In the genomic region with DNA sequence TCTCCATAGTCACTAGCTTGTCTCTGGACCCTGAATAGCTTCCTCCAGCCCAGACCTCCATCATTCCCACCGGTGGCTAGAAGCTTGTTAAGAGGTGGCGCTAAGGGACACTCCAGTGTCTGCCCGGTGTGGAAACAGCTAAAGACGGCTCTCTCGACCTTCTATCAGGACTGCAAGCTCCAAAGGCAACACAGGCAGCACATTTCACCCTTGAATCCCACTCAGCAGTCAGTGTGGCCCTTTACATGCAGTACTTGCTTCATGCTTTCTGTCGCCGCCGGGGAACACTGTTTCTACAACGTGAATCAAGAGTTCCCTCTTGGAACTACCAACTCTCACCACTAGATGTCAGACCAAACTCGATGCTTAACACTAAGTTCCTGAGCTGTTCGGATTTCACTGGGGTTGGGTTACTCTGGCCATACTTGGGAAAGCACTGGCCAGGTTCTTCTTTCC, we compare ENCODE assay signal across 8 mouse cellular contexts. TPM values are rescaled to one million over a fixed set of nuclear protein-coding genes. Genes with fewer than 3 reads are reported as not detected.
DNase-seq lines count a peak whose midpoint lies in the region; ATAC-seq and TF ChIP-seq lines count a peak whose summit lies in the region.

No protein-coding gene starts in this region.

- H3K36me3 ChIP-seq in forebrain, embryonic 12.5 days (replicated peaks), result no peaks in the 10 kb centered on the region
- no peaks in the 10 kb centered on the region for H3K36me3 ChIP-seq in liver, embryonic 14.5 days (replicated peaks; ENCODE audit: control insufficient read depth, insufficient read depth, low read depth)
- H3K36me3 ChIP-seq in neural tube, embryonic 12.5 days, result no peaks in the 10 kb centered on the region

- ATAC-seq in cerebellum, adult (ENCODE audit: insufficient number of reproducible peaks, low FRiP score, low TSS enrichment), result peak; percentile 91
- peak; percentile 88 for ATAC-seq in forebrain, embryonic 12.5 days (ENCODE audit: low FRiP score)
- ATAC-seq in liver, embryonic 14.5 days (ENCODE audit: insufficient read depth), result no peak; the same call in 1 of the 2 replicates
- ATAC-seq in neural tube, embryonic 12.5 days (ENCODE audit: low FRiP score, low read depth), result peak; percentile 69

- H3K4me1 ChIP-seq in forebrain, embryonic 12.5 days, result peaks cover 3% of the 10 kb centered on the region
- H3K4me1 ChIP-seq in liver, embryonic 14.5 days (replicated peaks; ENCODE audit: control insufficient read depth in 2 of 2, insufficient read depth in 2 of 2, low read length in 1 of 2), result no peaks in the 10 kb centered on the region
- H3K4me1 ChIP-seq in neural tube, embryonic 12.5 days, result no peaks in the 10 kb centered on the region

- intact Hi-C loops in heart, postnatal 14 days (cut with DNase I), result loop anchor here (1.0 to 5.0 kb wide), 3 partner anchors 286 to 926 kb away; no protein-coding TSS in a partner anchor

- no peak overlapping the region for H3K9ac ChIP-seq in forebrain, embryonic 12.5 days
- H3K9ac ChIP-seq in liver, embryonic 14.5 days (replicated peaks), result no peak overlapping the region
- no peak overlapping the region for H3K9ac ChIP-seq in neural tube, embryonic 12.5 days

- no peaks in the 10 kb centered on the region for H3K27me3 ChIP-seq in forebrain, embryonic 12.5 days
- no peaks in the 10 kb centered on the region for H3K27me3 ChIP-seq in liver, embryonic 14.5 days (ENCODE audit: control insufficient read depth, insufficient read depth, low read length)
- H3K27me3 ChIP-seq in neural tube, embryonic 12.5 days (replicated peaks), result no peaks in the 10 kb centered on the region

- TF ChIP-seq CTCF in liver, embryonic 14.5 days (IDR thresholded peaks at IDR 0.05; ENCODE audit: low read depth), result peak; percentile 74

- H3K4me3 ChIP-seq in forebrain, embryonic 12.5 days (replicated peaks), result no peak overlapping the region
- H3K4me3 ChIP-seq in liver, embryonic 14.5 days (ENCODE audit: insufficient read depth in 1 of 2, low read depth in 2 of 2, low read length in 2 of 2), result no peak overlapping the region
- H3K4me3 ChIP-seq in neural tube, embryonic 12.5 days, result no peak overlapping the region

- H3K9me3 ChIP-seq in forebrain, embryonic 12.5 days, result no peaks in the 10 kb centered on the region
- H3K9me3 ChIP-seq in liver, embryonic 14.5 days (ENCODE audit: control insufficient read depth, low read length), result no peaks in the 10 kb centered on the region
- no peaks in the 10 kb centered on the region for H3K9me3 ChIP-seq in neural tube, embryonic 12.5 days

- peak overlapping the region; percentile 47 for H3K4me2 ChIP-seq in forebrain, embryonic 12.5 days
- H3K4me2 ChIP-seq in liver, embryonic 14.5 days (ENCODE audit: low read depth), result no peak overlapping the region
- H3K4me2 ChIP-seq in neural tube, embryonic 12.5 days (replicated peaks), result peak overlapping the region; percentile 45

- DNase-seq in NIH3T3 (ENCODE audit: low read depth), result peak; percentile 90
- peak; percentile 38 to 81 for DNase-seq in heart, postnatal 14 days
- DNase-seq in large intestine, adult 2 months (ENCODE audit: low read depth, low spot score), result peak; percentile 52
- DNase-seq in liver, embryonic 14.5 days (ENCODE audit: low read depth in 3 of 3, low spot score in 3 of 3), result peak; percentile 22 to 24 (median 24)
- peak; percentile 10 for DNase-seq in thymus, postnatal 25 days

- H3K27ac ChIP-seq in forebrain, embryonic 12.5 days, result no peak overlapping the region
- no peak overlapping the region for H3K27ac ChIP-seq in liver, embryonic 14.5 days
- no peak overlapping the region for H3K27ac ChIP-seq in neural tube, embryonic 12.5 days

- no peak for TF ChIP-seq EP300 in liver, embryonic 14.5 days (IDR thresholded peaks at IDR 0.05; ENCODE audit: low read depth)

- WGBS in forebrain, embryonic 12.5 days, result 10% methylated on average over 11 of the region's 11 CpGs
- 13% methylated on average over 11 of the region's 11 CpGs for WGBS in large intestine, adult 2 months
- WGBS in liver, embryonic 14.5 days (ENCODE audit: insufficient replicate concordance), result 15% methylated on average over 11 of the region's 11 CpGs
- 14% methylated on average over 11 of the region's 11 CpGs for WGBS in neural tube, embryonic 12.5 days

RNA-seq across cellular contexts. Expression of gene Gm38100, which starts 16.2 kb away (rescaled TPM):
- polyA plus RNA-seq in forebrain, embryonic 12.5 days (2016; fragmentation: Nextera tagmentation; extraction: Ambion mirVana), result 0.10 and 0.51 TPM in 2 replicates
- not detected for total RNA-seq in heart, postnatal 14 days (2021)
- polyA plus RNA-seq in large intestine, adult 2 months (2012; rRNA removed), result not detected in 2 replicates
- polyA plus RNA-seq in liver, embryonic 14.5 days (2012; rRNA removed), result not detected in 2 replicates
- polyA plus RNA-seq in liver, embryonic 14.5 days (2014; fragmentation: Nextera tagmentation; extraction: Ambion mirVana), result not detected in 2 replicates
- not detected in 2 replicates for polyA plus RNA-seq in neural tube, embryonic 12.5 days (2016; fragmentation: Nextera tagmentation; extraction: Ambion mirVana)

RNA-seq across cellular contexts. Expression of gene Rbm8a2, which starts 42.6 kb away (rescaled TPM):
- polyA plus RNA-seq in forebrain, embryonic 12.5 days (2016; fragmentation: Nextera tagmentation; extraction: Ambion mirVana), result 0.85 and 1.00 TPM in 2 replicates
- not detected for total RNA-seq in heart, postnatal 14 days (2021)
- 0.10 TPM in 1 of 2 replicates, not detected in the other for polyA plus RNA-seq in large intestine, adult 2 months (2012; rRNA removed)
- 0.12 and 0.13 TPM in 2 replicates for polyA plus RNA-seq in liver, embryonic 14.5 days (2012; rRNA removed)
- polyA plus RNA-seq in liver, embryonic 14.5 days (2014; fragmentation: Nextera tagmentation; extraction: Ambion mirVana), result 0.37 and 0.39 TPM in 2 replicates
- 0.76 and 1.00 TPM in 2 replicates for polyA plus RNA-seq in neural tube, embryonic 12.5 days (2016; fragmentation: Nextera tagmentation; extraction: Ambion mirVana)

RNA-seq across cellular contexts. Expression of gene Exo1, which starts 55.9 kb away (rescaled TPM):
- 107 and 113 TPM in 2 replicates for polyA plus RNA-seq in forebrain, embryonic 12.5 days (2016; fragmentation: Nextera tagmentation; extraction: Ambion mirVana)
- total RNA-seq in heart, postnatal 14 days (2021), result 1 to 10 TPM; 1.1 to 2.2 TPM
- 0.87 and 2.0 TPM in 2 replicates for polyA plus RNA-seq in large intestine, adult 2 months (2012; rRNA removed)
- polyA plus RNA-seq in liver, embryonic 14.5 days (2012; rRNA removed), result 4.8 and 10.9 TPM in 2 replicates
- polyA plus RNA-seq in liver, embryonic 14.5 days (2014; fragmentation: Nextera tagmentation; extraction: Ambion mirVana), result 39.2 and 47.3 TPM in 2 replicates
- 47.1 and 52.4 TPM in 2 replicates for polyA plus RNA-seq in neural tube, embryonic 12.5 days (2016; fragmentation: Nextera tagmentation; extraction: Ambion mirVana)

Comparison
In these comparisons a context has a peak if more than half of its experiments do, and no peak if none do; other contexts are left out.
1. DNase-seq: peak in every context shown above with its lines; median percentile 90 in NIH3T3; 60 in heart, postnatal 14 days; 52 in large intestine, adult 2 months; 24 in liver, embryonic 14.5 days; 10 in thymus, postnatal 25 days.